Mouse (Mus musculus): Measurements from ENCODE around the gene Cacfd1.

Gene Cacfd1

GRCm38 (mm10) chr2:27069646-27070045 lies 59.9 kb downstream of the Cacfd1 start:
- intact Hi-C loops (cut with DNase I) = no loop called here

GRCm38 (mm10) chr2:27070247-27070813 lies 60.6 kb downstream of the Cacfd1 start:
- intact Hi-C loops (cut with DNase I) = no loop called here
